Mouse (Mus musculus) thymus, adult 18-20 months (tissue): ENCODE data around the gene Vps37b.
A peak's percentile ranks its signal among the peaks of the same experiment; 100 is the strongest.

Source experiments
- DNase-seq, 2 experiments: peaks; one replicate each; pipeline ENCODE4 v3.0.0; 2022; ENCODE audit warnings: mixed read lengths in 2 of 2

Vps37b gene

DNA sequence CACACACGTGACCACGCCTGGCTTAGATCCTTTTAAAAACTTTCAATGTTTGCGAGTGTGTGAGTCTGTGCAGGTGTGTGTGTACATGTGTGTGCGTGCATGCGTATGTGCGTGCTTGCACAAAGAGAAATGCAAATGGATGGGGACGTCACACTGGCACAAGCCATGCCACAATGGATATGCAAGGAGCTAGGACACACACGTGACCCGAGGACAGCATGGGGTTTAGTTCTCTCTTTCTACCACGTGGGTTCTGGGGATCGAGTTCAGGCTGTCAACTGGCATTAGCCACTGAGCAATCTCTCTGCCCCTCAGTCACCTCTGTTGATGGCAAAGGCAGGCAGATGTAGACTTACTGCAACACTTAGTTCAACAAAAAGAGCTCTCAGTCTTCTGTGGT lies 10.4 kb downstream of the Vps37b start:
- no peak for DNase-seq

DNA sequence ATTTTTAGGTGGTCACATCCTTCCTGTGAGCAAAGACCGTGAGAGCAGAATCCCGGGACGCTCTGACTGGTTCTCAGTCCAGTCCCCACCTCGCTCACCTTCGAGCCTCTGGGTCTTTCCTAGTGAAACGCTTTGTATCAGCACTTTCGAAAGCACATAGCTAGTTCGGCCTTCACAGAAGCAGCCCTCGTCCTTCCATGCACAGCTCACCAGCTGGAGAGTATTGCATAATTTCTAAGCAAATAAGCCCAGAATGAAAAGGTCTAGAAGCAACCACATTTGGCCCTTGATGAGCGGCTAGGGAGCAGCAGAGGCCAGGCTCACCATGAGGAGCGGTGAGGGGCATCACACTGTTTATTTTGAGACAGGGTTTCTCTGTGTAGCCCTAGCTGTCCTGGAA lies 10.9 kb downstream of the Vps37b start:
- no peak for DNase-seq

DNA sequence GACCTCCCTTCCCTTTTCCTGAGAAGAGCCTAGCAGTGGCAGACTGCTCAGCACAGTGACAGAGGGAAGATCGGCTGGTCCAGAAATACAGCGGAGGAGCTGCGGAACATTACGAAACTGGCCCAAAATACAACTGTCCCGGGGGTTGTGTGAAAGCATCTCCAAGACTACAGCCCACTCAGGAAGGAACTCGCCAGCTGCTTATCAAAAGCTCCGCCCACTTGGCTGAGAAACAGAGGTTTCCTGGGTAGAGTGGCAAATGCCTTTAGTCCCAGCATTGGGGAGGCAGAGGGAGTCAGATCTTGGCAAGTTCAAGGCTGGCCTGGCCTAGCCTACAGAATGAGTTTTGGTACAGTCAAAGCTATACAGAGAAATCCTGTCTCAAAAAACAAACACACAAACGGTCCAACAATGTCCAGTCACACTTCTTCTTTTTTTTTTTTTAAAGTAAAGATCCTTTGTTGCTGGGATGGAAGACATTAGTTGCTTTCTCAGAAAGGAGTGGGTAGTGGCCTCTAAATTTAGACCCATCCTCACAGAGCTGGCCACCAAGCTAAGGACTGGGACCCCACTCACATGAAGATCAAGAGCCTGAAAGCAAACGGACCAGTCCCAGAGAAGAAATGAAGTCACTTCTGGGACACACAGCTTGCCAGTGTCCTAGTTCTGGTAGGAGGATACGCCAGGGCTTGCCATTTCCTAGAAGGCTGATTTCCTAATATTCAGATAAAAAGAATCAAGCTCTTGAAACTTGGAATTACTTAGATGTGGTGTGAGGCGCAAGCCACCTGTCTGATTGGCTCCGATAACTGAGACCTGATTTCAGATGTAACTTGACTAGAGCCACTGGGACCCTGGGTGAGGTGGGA lies 12.5 kb downstream of the Vps37b start:
- peak; percentile 48 to 66 for DNase-seq

DNA sequence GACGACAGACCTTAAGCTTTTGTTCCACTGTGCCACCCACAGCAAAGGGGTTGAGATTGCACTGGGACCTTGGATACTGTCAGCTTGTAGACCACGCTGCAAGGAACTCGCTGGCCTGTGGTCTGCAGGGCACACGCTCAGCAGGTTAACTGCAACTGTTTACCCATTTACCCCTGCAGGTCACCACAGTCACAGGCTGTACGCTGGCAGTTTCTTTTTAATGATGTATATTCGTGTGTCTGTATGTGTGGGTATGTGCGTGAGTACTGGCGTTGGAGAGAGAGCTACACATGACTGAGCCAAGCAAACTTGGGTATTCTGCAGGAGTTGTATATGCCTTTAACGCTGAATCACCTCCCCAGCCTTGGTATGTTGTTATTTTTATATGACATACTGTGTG lies 13.4 kb downstream of the Vps37b start:
- no peak for DNase-seq

DNA sequence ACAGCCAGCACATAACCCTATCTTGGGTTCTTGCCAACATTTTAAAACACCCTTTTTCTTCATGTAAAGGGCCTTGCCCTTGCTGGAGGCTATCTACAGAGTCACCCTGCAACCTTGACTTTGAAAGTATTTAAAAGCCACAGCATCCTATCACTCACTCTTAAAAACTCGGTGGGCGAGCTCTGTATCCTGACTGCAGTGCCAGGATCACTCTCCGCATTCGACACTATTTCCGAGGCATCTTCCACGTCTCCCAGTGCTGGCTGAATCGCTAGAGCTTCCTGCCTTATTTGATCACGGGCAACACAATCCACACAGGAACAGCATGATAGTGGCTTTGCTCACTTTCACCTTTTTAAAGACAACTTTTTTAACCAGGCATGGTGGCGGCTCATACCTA lies 14.1 kb downstream of the Vps37b start:
- DNase-seq: no peak

DNA sequence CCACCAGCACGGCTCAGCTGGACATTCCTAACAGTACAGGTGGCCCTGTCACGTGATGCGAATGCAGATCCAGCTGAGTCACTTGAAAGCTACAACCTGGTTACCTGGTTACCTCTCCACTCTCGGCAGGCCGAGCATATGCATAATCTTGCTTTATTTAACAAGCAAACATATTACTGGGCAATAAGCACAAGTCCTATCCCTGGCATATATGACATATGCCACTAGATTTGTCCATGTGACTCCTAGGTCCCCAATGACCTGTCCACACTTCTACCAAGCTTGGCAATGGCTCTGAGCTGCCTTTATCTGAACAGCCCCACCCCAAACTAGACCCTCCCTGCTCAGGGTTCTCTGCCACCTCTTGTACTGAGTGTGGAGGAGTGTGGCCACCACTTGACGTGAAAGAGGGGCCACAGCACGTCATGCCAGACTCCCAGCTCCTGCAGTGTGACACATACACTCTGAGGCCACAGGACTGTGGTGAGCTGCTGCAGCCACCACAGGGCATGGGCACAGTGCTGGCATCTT lies 15.7 kb downstream of the Vps37b start:
- no peak for DNase-seq

DNA sequence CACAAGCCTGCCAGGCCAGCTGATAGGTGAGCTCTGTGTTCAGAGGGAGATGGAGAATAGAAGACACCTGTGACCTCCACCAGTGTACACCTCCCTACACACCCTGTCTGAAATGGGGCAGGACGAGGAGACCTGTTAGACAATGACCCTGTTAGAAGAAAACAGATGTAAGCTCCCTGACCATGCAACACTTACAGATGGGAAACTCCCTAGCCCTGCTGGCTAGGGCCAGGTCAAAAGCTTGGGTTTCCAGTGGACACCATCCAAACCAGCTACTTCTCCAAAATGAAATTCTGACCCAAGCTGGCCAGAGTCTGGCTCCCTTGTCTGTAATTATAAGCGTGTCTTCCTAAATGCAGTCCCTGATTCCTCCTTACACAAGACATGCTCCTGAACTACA lies 16.3 kb downstream of the Vps37b start:
- no peak for DNase-seq

DNA sequence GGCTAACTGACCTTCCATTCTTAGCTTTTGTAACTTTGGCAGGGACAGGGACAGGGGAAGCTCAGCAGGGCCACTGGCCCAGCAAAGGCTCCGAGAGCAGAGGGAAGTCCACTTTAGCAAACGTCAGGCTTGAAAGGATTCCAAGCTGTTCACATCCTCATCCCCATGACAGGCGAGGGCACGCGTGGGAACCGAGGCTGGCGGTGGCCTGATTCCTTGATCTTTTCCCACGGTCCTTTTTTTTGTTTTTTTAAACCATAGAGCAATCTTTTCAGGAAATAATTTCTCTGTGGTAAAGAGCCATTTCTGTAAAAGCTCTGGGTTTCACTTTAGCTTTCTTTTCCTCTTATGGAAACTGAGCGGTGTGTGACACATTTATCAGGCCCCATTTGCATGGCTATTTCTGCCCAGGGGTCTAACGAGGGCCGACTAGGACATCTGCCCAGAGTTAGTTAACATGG lies 17.2 kb downstream of the Vps37b start:
- DNase-seq: no peak

DNA sequence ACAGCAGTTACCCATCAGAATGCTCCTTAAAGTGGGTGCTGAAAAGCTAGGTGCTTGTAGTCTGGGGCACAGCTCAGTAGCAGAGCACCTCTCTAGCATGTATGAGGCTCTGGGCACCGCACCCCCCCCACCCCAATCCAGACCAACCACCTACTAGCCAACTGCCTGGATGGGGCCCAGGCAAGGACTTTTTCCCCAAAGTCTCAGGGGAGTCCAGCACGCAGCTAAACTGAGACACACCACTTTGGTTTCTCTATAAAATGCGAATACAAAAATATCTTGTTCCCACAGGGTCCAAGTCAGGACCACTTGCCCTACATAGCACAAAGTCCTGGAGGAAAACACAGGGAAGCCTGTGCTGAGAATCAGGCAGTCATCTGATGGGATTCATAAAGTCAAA lies 17.9 kb downstream of the Vps37b start:
- DNase-seq: no peak

DNA sequence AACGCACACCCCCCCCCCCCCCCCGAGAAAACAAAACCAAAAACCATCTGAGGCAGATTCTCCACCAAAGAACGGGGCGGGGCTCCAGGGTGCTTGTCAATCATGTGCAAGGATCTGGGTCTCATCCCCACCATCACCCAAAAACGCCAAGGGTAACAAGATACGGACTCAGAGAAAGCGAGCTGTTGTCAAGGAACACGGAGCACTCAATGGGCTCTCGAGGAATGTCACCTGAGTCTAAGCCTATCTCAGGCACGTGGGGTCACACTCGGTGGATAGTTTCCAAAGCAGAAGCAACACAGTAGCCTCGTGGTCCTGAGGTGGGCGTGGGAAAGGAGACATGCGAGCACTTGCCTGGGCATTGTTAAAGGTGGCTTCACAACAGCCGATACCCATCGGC lies 18.3 kb downstream of the Vps37b start:
- no peak for DNase-seq

DNA sequence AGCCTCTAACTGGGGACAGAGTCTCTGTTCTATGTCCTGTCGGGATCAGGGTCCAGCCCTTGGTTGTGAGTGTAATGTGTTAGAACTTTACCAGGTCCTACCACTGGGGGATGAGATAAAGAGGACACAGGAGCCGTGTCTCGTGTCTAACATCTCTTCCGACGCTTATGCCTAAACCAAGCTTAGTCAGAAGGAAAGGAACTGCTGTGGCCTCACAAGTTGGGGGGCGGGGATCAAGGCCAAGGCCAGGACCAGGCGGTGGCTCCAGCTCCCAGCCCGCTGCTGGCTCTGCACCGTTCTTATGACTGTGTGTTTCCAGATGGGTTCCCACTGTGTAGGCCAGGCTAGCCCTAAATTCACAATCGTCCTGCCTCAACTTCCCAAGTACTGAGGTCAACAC lies 19.2 kb downstream of the Vps37b start:
- DNase-seq: no peak

DNA sequence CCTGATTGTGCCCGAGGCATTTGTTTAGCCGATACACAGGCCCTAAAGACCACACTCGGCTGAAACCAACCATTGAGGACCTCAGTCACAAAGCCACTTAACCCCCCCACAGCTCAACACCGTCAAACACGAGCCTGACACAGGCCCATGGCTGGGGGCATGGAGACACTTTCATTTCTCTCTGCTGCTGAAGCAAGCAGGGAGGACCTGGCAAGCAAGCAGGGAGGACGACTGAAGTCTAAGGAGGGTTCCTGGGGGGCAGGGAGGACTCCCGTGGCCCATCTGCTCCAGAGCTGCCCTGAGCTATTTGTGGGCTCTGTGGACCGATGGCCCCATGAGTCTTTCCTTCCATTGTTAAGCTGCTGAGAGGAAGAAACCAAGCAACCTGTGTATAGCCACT lies 20.1 kb downstream of the Vps37b start:
- no peak for DNase-seq

DNA sequence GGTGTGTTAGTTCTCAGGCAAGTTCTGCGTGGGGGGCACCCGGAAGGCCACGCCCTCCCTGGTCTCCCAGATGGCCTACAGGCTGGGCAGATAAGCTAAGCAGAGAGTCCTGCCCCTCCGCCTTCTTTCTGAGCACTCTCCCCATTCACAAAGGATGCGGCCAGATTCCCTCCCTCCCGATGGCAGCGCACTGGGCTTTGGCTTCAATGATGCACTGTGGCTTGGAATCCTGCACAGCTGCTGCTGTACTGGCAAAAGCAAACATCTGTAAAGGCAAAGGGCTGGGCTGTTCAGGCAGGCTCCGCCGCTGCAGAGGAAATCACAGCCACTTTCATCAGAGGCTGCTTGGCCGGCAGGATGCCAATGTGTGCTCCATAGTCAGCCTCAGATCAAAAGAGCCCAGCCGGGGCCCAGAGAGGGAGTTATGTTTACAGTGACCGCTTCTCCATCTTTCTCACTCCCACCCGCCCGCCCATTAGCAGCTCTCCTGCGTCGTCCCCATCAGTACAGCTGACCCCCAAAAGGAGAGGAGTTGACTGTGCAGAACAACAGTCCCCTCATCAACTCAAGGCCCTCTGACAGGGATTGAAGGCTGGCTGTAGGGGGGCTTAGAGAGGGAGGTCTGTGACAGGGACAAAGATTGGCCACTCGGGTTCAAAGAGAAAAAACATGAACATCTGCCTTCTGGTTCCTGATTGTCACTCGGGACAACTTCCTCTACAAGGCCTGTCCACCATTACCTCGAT lies 21.0 kb downstream of the Vps37b start:
- DNase-seq: no peak

DNA sequence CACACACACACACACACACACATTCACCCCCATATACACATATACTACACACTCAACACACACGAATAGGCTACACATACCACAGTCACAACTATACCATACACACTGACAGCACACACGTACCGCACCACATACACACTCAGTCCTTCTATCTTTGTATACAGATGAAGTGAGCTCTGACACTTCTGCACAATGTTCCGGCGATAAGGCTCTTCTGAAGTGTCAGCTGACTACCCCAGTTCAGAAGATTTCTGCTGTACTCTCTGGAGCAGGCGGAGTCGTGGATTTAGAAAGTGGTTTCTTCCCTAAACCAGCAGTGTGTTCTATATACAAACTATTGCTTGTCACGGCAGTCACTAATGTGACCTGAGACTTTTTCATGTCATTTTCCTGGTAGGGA lies 22.0 kb downstream of the Vps37b start:
- no peak for DNase-seq

DNA sequence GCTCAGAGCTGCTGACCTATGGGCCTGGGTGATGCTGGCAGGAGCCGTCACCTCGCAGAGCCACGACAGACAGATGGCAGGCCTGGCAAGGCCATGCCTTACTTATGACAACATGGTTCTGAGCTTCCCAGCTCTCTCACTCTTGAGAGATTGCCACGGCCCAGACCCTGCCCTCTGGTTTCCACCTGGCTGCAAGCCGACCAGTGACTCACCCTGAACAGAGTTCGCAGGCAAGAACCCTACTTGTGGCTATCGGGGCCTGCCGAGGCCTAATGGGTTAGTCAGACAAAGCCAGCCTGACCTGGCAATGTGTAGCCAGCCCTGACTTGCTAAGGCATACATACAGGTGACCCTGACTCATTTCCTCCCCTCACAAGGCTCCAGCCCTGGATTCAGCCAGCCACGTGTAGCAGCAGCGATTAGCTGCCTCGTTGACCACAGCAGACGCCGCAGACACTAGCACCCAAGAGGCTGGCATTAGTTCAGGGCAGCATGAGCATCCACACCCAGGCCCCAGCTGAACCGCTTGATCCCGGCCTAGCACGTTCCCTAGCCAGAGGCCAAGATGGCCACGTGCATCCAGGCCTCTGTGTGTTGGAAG lies 25.1 kb downstream of the Vps37b start:
- no peak for DNase-seq

DNA sequence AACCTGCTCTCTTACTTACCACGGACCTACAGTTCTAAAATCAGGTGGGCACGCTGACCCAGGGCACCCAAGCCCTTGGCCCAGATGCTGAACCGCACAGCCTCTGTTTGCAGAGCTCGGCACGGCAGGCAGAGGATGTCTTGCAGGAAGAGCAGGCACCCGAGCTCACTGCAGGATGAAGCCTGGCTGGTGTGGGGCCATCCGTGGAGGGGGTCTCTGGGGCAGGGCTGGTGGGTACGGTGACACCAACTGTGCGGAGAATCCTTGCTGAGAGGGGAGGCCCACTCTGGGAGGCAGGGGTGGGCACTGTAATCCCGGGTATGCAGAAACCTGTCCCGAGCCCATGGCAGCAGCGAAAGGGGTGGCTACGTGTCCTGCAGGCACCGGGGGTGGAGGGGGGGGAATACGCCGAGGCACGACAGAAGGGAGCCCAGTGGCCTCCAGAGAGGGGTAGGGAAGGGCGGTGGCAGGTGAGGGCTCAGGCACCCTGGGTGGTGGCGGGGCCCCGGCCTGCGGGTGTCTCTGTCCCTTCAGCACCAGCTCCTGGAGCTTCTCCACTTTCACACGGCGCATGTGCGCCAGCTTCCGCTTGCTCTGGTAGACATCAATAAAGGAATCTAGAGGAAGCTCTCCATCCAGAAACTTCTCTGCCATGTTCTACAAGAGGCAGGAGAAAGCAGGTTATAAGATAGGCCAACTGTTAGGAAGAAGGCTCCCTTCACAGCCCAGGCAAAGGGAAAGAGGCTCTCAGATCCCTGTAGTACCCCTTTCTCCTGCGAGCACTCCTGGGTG lies 25.8 kb downstream of the Vps37b start:
- DNase-seq: no peak

DNA sequence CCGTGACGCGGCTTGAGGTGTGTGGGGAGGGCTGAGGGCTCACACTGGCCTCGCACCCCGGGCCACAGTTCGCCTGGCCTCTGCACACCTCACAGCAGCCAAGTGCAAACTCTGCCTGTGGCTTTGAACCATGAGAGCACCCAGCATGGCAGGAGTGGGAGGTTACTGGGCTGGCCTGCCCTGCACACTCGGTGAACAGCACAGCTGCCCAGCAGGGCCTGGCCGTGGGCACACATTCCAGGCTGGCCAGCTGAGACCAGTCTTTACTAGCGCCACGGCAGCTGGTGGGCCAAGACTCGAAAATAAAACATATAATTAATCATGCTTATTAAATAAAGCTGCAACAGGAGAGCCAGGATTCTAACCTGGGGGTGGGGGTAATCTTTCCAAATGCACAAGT lies 26.5 kb downstream of the Vps37b start:
- DNase-seq: no peak

DNA sequence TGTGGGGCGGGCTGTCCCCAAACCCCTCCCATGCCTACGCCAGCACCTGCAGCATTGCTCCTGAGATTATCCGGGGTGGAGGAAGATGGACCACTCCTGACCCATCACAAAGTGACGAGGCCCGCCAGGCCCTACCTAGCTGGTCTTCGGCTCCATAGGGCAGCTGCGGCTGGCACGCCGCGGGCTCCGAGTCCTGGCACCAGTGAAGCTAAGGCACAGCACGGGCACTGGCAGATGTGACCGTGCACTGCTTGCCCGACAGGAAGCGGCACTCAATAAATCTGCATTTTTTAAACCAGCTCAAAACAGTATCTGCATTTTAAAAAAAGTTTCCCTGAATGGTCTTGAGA lies 26.9 kb downstream of the Vps37b start:
- DNase-seq: no peak

DNA sequence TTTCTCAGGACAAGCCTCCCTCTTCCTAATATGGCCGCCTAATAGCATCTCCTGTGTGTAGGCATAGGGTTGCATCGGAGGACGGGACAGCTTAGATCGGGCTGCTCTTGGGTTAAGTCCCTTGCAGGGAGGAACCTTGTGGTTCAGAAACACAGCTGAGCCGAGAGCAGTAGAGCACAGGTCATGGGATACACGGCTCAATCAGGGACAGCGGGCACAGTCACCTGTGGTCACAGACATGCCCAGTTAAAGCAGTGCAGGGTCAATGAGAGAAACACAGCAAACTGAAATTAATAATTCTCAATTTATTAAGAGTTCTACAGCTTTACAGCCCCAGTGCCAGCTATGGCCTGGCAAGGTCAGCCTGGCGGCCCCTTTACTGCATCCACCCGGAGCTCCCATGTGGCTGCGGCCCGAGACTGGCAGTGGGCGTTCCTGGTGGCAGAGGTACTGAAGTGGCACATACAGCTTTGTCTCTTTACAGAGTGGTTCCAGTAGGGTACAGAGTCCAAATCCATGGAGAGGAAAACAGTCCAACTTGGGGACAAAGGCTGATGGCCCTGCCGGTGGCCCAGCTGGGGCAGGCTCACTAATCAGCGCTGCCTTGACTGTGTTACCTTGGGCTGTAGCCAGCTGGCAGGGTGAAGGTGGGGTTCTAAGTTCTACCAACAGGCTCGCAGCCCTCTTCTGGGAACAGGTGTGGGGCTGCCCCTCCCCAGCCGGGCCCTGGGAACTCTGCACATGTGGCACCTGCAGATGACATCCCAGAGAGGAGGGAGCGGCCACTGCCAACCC lies 27.5 kb downstream of the Vps37b start:
- DNase-seq: peak in 1 of 2 experiments; percentile 37

DNA sequence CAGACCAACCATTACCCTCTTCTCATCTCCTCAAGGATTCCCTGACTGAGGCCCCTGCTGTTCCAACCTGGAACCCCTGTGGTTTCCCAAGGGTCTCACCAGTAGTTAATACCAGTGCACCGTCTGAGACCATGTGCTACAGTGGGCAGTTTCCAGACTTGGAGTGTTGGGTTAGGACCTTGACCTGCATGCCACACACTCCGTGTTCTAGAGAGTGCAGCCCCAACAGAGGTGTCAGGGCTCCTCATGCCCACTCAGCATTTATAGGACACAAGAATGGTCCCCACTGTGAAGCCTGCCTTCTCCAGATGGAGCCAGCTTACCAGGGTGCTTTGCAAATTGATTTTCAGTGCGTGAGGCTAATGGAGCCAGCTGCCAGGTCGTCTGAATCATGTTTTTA lies 28.7 kb downstream of the Vps37b start:
- no peak for DNase-seq

DNA sequence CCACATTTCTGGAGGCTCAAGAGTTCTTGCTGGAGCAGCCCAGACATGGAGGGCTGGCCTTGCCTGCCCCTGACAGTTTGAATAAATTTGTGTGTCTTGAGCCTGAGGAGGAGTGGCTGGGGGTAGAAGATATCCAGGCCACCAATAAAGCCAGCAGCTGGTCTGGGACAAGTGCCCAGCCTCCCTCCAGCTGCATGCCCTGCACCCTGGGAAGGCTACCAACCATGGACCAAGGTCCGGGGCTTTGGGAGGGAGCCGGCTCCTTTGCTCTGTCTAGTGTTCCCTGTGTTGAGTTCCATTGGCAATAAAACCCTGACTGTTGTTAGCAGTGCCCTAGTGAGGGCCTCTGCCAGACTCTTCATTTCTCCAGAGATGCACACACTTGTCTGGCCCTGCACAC lies 29.2 kb downstream of the Vps37b start:
- no peak for DNase-seq

DNA sequence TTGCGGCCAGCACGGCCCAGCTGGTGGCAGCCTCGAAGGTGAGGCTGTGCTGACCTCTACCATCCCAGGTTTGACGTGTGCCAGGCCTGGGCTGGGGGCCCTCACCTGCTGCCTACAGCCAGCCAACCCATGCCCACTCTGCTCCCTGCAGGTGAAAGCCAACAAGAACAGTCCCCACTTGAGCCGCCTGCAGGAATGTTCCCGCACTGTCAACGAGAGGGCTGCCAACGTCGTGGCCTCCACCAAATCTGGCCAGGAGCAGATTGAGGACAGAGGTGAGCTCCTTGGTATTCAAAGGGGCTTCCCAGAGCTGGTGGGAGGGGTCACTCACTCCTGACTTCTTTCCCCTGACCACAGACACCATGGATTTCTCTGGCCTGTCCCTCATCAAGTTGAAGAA lies 30.8 kb downstream of the Vps37b start:
- DNase-seq: no peak
